Mouse (Mus musculus) R1 (cell line): ENCODE measurements around the gene Gm42372.
A peak's percentile ranks its signal among the peaks of the same experiment; 100 is the strongest.
"Not testable (repeated sequence)": the region's sequence is repeated elsewhere in the genome, so short reads cannot be mapped to it uniquely, and the experiment has no call there.

ENCODE experiments used
- DNase-seq: peaks from one replicate; pipeline ENCODE4 v3.0.0-alpha.2; 2018; ENCODE audit warnings: low read depth, low spot score

Gene Gm42372

GRCm38 (mm10) chr7:16982859-16983568 is at the start of gene Gm42372:
TSS of gene Gm42372 (plus strand) at chr7:16983086.
- DNase-seq, result peak; percentile 78

GRCm38 (mm10) chr7:16937312-16937711 is 45.6 kb upstream of the Gm42372 start:
- DNase-seq, result peak; percentile 78

GRCm38 (mm10) chr7:16938117-16938791 is 44.6 kb upstream of the Gm42372 start:
- DNase-seq, result peak; percentile 24

- DNase-seq, result no peak
These were observed 42.6 kb upstream of the Gm42372 start for GRCm38 (mm10) chr7:16940292-16940691.

GRCm38 (mm10) chr7:16942861-16943260 is 40.0 kb upstream of the Gm42372 start:
- DNase-seq, result no peak

GRCm38 (mm10) chr7:16944061-16944807 is 38.7 kb upstream of the Gm42372 start, which contains the start of gene Pnmal2:
TSS of gene Pnmal2 (plus strand) at chr7:16944682.
- DNase-seq, result peak; percentile 94

- DNase-seq, result no peak
These were observed 38.0 kb upstream of the Gm42372 start for GRCm38 (mm10) chr7:16944808-16945315.

- DNase-seq, result no peak
These were observed 37.5 kb upstream of the Gm42372 start for GRCm38 (mm10) chr7:16945419-16945818.

- no peak for DNase-seq
These were observed 36.2 kb upstream of the Gm42372 start for GRCm38 (mm10) chr7:16946441-16947348.

GRCm38 (mm10) chr7:16947349-16947895 is 35.5 kb upstream of the Gm42372 start:
- no peak for DNase-seq

GRCm38 (mm10) chr7:16947959-16948361 is 34.9 kb upstream of the Gm42372 start:
- DNase-seq, result no peak

GRCm38 (mm10) chr7:16948923-16949458 is 33.9 kb upstream of the Gm42372 start:
- DNase-seq, result no peak

- peak; percentile 69 for DNase-seq
These were observed 32.7 kb upstream of the Gm42372 start for GRCm38 (mm10) chr7:16949908-16950841.

GRCm38 (mm10) chr7:16950861-16951635 is 31.8 kb upstream of the Gm42372 start:
- peak; percentile 92 for DNase-seq

GRCm38 (mm10) chr7:16953776-16954175 is 29.1 kb upstream of the Gm42372 start:
- DNase-seq, result not testable (repeated sequence)

GRCm38 (mm10) chr7:16955712-16956111 is 27.2 kb upstream of the Gm42372 start:
- DNase-seq, result no peak

GRCm38 (mm10) chr7:16956410-16957265 is 26.2 kb upstream of the Gm42372 start:
- DNase-seq, result peak; percentile 50
